Mouse (Mus musculus) hindbrain, embryonic 13.5 days (tissue): ENCODE measurements around the gene Cybrd1. TPM values are rescaled to one million over a fixed set of nuclear protein-coding genes. Genes with fewer than 3 reads are reported as not detected.

Experiments used
- ATAC-seq: fragments of 200-750 bp; cut with Nextera tagmentation; 2 replicates; pipeline ENCODE4 v1.8.0; 2017; ENCODE audit warnings: moderate TSS enrichment; ENCODE audit not compliant: low FRiP score
- H3K27ac ChIP-seq: fragments of 300-500 bp; sonication (generic); 2 replicates; pipeline ENCODE4 v1.5.1; 2015; ENCODE audit warnings: inconsistent platforms, mild to moderate bottlenecking, moderate library complexity
- H3K27me3 ChIP-seq: fragments of 300-500 bp; sonication (generic); 2 replicates; pipeline ENCODE4 v1.6.1; 2015; ENCODE audit warnings: mild to moderate bottlenecking, inconsistent platforms
- H3K36me3 ChIP-seq: fragments of 300-500 bp; sonication (generic); 2 replicates; pipeline ENCODE4 v1.6.1; 2015; ENCODE audit warnings: mild to moderate bottlenecking, inconsistent platforms
- H3K4me1 ChIP-seq: fragments of 300-500 bp; sonication (generic); replicated peaks from 2 replicates; pipeline ENCODE4 v1.6.1; 2015; ENCODE audit warnings: inconsistent platforms
- H3K4me2 ChIP-seq: fragments of 300-500 bp; sonication (generic); 2 replicates; pipeline ENCODE4 v1.6.1; 2015; ENCODE audit warnings: inconsistent platforms, mild to moderate bottlenecking, moderate library complexity
- H3K4me3 ChIP-seq: fragments of 300-500 bp; sonication (generic); 2 replicates; pipeline ENCODE4 v1.5.1; 2015; ENCODE audit warnings: mild to moderate bottlenecking, inconsistent platforms
- H3K9ac ChIP-seq: fragments of 300-500 bp; sonication (generic); 2 replicates; pipeline ENCODE4 v1.6.1; 2015; ENCODE audit warnings: mild to moderate bottlenecking, inconsistent platforms
- H3K9me3 ChIP-seq: fragments of 300-500 bp; sonication (generic); 2 replicates; pipeline ENCODE4 v1.6.1; 2016; ENCODE audit warnings: inconsistent platforms
- WGBS: fragments of 180-500 bp; shearing (Covaris S2); methylation state at CpG from one replicate; pipeline ENCODE4 v1.1.7; 2015; 5-methylcytosine and 5-hydroxymethylcytosine counted together
- polyA plus RNA-seq: library from polyadenylated mRNA; unstranded; fragments of >200 nt; fragmentation: Nextera tagmentation; extraction: Ambion mirVana; gene quantifications from 2 replicates; pipeline ENCODE4 v1.2.1, GENCODE M21; 2015

Cybrd1 gene
- polyA plus RNA-seq, 1 experiment from 2014 or later = 3.6 TPM

DNA sequence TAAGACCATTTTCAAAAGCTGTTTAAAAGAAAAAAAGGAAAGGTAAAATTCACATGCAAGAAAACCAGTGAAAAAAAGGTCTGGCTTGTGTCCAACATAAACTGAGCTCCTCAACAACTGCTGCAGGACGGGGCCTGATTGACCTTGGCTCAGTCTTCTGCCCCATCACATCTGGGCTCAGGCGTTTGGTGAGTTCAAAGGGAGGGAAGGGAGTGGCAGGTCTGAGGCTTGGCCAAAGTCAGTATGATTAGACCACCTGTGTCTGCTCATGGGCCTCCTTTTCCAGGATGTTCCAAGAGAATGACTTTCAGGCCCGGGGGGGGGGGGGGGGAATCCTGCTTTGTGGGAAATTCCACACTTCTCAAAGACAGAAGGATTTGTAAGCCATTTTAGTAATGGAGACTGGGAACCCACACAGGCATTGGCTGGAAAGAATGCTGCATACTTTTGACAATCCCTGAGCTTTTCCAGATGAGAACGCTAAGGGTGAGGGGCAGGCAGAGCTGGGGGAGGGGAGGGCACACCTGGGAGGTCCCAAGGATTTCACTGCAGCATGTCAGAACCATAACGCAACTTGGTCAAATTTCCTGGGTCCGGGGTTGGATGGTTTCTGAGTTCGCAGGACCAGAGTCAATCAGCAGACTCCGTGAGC is 63.0 kb downstream of the Cybrd1 start:
- no peaks in the 10 kb centered on the region for H3K36me3 ChIP-seq
- H3K4me2 ChIP-seq = no peak overlapping the region
- no peak overlapping the region for H3K9ac ChIP-seq
- no peak for ATAC-seq
- H3K27me3 ChIP-seq = no peaks in the 10 kb centered on the region
- H3K9me3 ChIP-seq = no peaks in the 10 kb centered on the region
- H3K4me1 ChIP-seq = peaks cover 6% of the 10 kb centered on the region; the same call in 1 of the 2 replicates
- H3K27ac ChIP-seq = no peak overlapping the region
- WGBS = 78% methylated on average over 8 of the region's 8 CpGs
- no peak overlapping the region for H3K4me3 ChIP-seq

DNA sequence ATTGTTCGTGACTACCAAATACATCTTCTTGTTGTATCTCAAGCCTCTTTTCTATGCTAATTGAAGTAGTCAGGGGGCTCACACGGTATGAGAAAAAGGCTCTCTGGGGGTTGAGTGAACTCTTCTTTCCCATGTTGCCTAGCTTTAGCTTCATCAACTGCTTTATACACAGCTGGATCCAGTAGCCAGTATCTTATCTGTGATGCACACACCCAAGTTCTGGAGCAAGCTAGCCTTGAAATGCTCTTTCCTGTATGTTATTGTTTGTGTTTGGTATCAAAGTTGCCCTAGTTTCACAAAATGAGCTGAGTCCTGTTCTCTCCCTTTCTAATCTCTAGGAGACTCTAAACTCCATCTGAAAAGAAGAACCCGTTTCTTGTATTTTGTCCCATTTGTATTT is 70.2 kb downstream of the Cybrd1 start:
- no peak for ATAC-seq
- H3K4me2 ChIP-seq = no peak overlapping the region
- 57% methylated on average over 3 of the region's 3 CpGs for WGBS
- H3K27ac ChIP-seq = no peak overlapping the region
- no peak overlapping the region for H3K9ac ChIP-seq
- H3K9me3 ChIP-seq = no peaks in the 10 kb centered on the region
- no peaks in the 10 kb centered on the region for H3K36me3 ChIP-seq
- peaks cover 23% of the 10 kb centered on the region for H3K4me1 ChIP-seq
- no peaks in the 10 kb centered on the region for H3K27me3 ChIP-seq
- H3K4me3 ChIP-seq = no peak overlapping the region

DNA sequence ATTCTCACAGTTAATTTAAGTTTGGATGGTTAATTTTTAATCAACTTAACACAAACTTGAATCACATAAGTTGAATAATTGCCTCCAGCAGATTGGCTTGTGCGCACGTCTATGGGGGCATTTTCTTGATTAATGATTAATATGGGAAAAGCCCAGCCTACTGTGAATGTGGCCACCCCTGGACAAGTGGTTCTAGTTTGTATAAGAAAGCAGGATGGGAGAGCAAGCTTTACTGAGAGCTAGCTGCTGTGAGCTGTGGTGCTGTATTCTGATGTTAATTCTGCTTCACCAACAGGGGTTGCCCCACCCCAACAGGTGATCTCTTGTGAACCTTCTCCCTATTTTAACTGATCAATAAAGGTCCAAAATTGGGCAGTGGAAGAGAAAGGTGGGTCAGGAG is 71.1 kb downstream of the Cybrd1 start:
- no peak for ATAC-seq
- no peak overlapping the region for H3K27ac ChIP-seq
- 43% methylated on average over 2 of the region's 2 CpGs for WGBS
- H3K4me3 ChIP-seq = no peak overlapping the region
- no peaks in the 10 kb centered on the region for H3K27me3 ChIP-seq
- H3K36me3 ChIP-seq = no peaks in the 10 kb centered on the region
- H3K4me1 ChIP-seq = peaks cover 23% of the 10 kb centered on the region
- H3K4me2 ChIP-seq = no peak overlapping the region
- no peak overlapping the region for H3K9ac ChIP-seq
- H3K9me3 ChIP-seq = no peaks in the 10 kb centered on the region

DNA sequence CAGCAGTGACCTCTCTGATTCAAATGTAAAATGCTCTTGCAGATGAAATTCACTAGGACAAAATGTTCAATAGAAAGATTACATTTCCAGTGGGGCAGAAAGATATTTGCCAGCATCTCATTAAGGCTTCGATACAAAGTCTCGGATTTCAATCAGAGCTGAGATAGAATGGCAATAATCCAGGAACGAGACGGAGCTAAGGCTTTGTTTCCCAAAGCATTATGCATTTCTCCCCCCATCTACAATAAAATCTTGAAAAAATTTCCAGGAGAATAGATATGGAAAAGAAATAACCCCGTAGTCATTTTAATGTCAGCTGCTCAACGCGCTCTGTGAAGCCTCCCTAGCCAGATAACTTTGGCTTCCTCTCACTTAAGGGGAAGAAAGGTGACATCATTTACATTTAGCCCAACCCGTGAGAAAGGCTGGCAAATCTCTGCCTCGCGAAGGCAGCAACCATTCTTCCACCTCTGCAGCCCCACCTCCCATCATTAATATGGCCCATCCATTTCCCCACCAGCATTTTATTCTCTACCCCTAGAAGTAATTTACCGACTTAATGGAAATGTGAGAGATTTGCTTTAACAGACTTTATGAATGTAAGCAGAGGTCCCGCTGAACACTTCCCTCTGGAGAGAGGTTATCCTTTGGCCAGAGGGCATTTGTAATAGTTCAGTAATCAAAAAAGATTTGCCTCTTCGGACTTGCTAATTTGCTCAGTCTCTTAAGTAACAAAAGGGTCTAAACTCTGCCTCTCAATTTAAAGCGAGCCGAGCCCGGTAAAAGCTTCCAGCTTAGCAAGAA is 73.9 kb downstream of the Cybrd1 start:
- peak; percentile 57; the same call in 1 of the 2 replicates for ATAC-seq
- Histone ChIP-seq H3K36me3 (no peaks in the 10 kb centered on the region), H3K9ac (peak overlapping the region; percentile 55; the same call in 1 of the 2 replicates), H3K4me2 (peak overlapping the region; percentile 48), H3K27ac (peak overlapping the region; percentile 79), H3K9me3 (no peaks in the 10 kb centered on the region), H3K27me3 (no peaks in the 10 kb centered on the region), H3K4me1 (peaks cover 28% of the 10 kb centered on the region), H3K4me3 (peak overlapping the region; percentile 5)
- 17% methylated on average over 16 of the region's 16 CpGs for WGBS

DNA sequence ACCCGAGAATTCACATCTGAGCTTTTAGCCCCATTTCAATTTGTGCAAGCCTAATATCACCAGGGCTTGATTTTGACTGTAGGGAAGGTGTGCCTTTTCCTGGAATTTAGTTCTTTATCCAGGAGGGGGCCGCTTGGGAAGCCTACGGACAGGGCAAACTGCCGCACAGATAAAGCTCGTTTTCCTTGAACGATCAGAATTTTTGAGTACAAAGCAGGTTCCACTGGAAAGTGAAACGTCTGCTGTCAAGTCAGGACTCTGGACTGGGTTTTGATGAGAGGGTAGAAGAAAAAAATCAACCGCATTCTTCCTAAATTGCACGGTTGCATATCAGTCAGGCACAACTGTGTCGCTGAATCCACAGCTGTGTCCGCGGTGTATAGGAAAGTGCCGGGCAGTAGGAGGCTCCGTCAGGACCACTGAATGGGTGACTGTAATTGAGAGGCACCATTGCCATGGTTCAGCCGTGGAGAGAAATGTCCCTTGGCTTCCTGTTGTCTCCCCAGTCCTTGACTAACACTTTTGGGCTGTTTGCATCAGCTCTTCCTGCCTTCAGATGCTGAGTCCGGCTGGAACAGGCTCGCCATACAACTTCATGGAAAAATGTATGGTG is 74.6 kb downstream of the Cybrd1 start:
- no peaks in the 10 kb centered on the region for H3K27me3 ChIP-seq

More for the DNA sequence above, 74.6 kb downstream of the Cybrd1 start:
- 0 out of 2 replicates have a peak, but pooled peaks have one; percentile 14 for ATAC-seq
- Histone ChIP-seq H3K4me1 (peaks cover 28% of the 10 kb centered on the region), H3K4me3 (peak overlapping the region; percentile 5), H3K9me3 (no peaks in the 10 kb centered on the region), H3K36me3 (no peaks in the 10 kb centered on the region), H3K9ac (peak overlapping the region; percentile 55; the same call in 1 of the 2 replicates), H3K27ac (peak overlapping the region; percentile 79), H3K4me2 (peak overlapping the region; percentile 48)
- WGBS = 41% methylated on average over 17 of the region's 17 CpGs

Other genes with a start within 250 kb of the Cybrd1 start
- gene Dcaf17, start 62.6 kb upstream of the Cybrd1 start, polyA plus RNA-seq = 34.0 and 35.8 TPM in 2 replicates
- gene Mettl8, start 62.3 kb upstream of the Cybrd1 start, polyA plus RNA-seq = 15.7 and 16.4 TPM in 2 replicates
- gene Dync1i2, start 93.8 kb downstream of the Cybrd1 start, polyA plus RNA-seq = 209 and 211 TPM in 2 replicates
- 74.2 and 77.5 TPM in 2 replicates for gene Slc25a12, start 249.8 kb downstream of the Cybrd1 start, polyA plus RNA-seq